Mouse (Mus musculus): ENCODE results near the gene Nmur1. TPM values are rescaled to one million over a fixed set of nuclear protein-coding genes. Genes with fewer than 3 reads are reported as not detected.
A peak's percentile ranks its signal among the peaks of the same experiment; 100 is the strongest.

Nmur1 gene
- polyA plus RNA-seq, 1 experiment from 2014 or later, result not detected

DNA sequence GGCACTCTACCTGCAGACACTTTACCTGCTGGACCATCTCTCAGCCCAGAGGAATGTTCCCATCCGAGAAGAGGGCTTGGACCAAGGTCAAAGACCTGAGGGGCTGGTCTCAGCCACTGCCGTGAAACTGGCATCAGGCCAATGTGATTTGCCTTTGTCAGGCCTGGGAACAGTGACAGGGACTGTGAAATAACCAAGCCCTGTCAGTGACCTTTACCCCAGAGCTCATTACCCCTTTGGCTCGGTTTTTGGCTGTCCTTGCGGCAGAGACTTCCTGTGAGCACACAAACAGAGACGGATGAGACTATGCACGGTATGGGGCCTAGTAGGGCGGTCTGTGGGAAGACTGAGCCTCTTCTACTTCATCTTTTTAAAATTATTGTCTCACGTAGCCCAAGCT, 19.1 kb downstream of the Nmur1 start:
- no peak overlapping the region for H3K27ac ChIP-seq (ENCODE audit: low read depth, low read length)
- 74% methylated on average over 8 of the region's 8 CpGs for WGBS
- H3K9me3 ChIP-seq (ENCODE audit: control insufficient read depth, low read length), result no peaks in the 10 kb centered on the region
- no peak overlapping the region for H3K9ac ChIP-seq (ENCODE audit: low read length)
- H3K4me2 ChIP-seq, result no peak overlapping the region
- H3K4me1 ChIP-seq (ENCODE audit: control insufficient read depth, insufficient read depth, low read length), result no peaks in the 10 kb centered on the region
- no peak for ATAC-seq (ENCODE audit: low FRiP score)
- no peak overlapping the region for H3K4me3 ChIP-seq (ENCODE audit: low read depth, low read length)
- no peaks in the 10 kb centered on the region for H3K36me3 ChIP-seq (ENCODE audit: control insufficient read depth, insufficient read depth, low read length)
- H3K27me3 ChIP-seq (ENCODE audit: control insufficient read depth, insufficient read depth, low read length), result no peaks in the 10 kb centered on the region
- DNase-seq (ENCODE audit: low spot score, missing footprints), result no peak

DNA sequence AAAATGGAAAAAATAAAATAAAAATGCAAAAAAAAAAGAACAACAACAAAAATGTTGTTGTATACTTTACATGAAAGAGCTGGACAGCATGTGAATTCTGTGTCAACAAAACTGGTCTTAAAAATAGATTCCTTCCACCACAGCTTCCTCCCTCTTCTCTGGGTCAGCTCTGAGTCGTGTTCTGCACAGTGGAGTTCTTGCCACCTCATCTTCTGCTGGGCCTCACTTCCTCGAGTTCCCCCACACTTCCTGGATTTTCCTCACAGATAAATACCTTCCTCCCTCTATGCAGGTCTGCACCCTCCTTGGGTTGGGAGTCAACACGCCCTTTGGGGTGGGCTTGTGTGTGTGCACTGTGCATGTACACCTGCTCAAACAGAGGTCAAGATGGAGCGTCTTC, 19.7 kb downstream of the Nmur1 start:
- no peaks in the 10 kb centered on the region for H3K36me3 ChIP-seq (ENCODE audit: control insufficient read depth, insufficient read depth, low read length)
- ATAC-seq (ENCODE audit: low FRiP score), result no peak
- no peak for DNase-seq (ENCODE audit: low spot score, missing footprints)
- H3K4me3 ChIP-seq (ENCODE audit: low read depth, low read length), result no peak overlapping the region
- WGBS, result 78% methylated on average over 4 of the region's 4 CpGs
- H3K4me1 ChIP-seq (ENCODE audit: control insufficient read depth, insufficient read depth, low read length), result no peaks in the 10 kb centered on the region
- H3K27ac ChIP-seq (ENCODE audit: low read depth, low read length), result no peak overlapping the region
- H3K4me2 ChIP-seq, result no peak overlapping the region
- H3K9me3 ChIP-seq (ENCODE audit: control insufficient read depth, low read length), result no peaks in the 10 kb centered on the region
- no peak overlapping the region for H3K9ac ChIP-seq (ENCODE audit: low read length)
- no peaks in the 10 kb centered on the region for H3K27me3 ChIP-seq (ENCODE audit: control insufficient read depth, insufficient read depth, low read length)

DNA sequence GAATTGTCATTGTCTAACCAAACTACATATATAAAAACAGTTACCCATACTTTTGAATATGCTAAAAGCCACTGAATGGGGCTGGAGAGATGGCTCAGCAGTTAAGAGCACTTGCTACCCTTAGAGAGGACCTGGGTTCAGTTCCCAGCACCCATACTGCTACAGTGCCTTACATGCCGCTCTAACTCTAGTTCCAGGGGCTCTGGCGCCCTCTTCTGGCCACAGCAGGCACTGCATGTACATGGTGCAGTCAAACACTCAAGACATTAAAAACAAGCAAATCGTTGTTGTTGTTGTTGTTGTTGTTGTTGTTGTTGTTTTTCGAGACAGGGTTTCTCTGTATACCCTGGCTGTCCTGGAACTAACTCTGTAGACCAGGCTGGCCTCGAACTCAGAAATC, 21.2 kb downstream of the Nmur1 start:
- H3K9me3 ChIP-seq (ENCODE audit: control insufficient read depth, low read length), result no peaks in the 10 kb centered on the region
- no peak for ATAC-seq (ENCODE audit: low FRiP score)
- no peaks in the 10 kb centered on the region for H3K27me3 ChIP-seq (ENCODE audit: control insufficient read depth, insufficient read depth, low read length)
- H3K27ac ChIP-seq (ENCODE audit: low read depth, low read length), result no peak overlapping the region
- no peak overlapping the region for H3K4me3 ChIP-seq (ENCODE audit: low read depth, low read length)
- no peaks in the 10 kb centered on the region for H3K4me1 ChIP-seq (ENCODE audit: control insufficient read depth, insufficient read depth, low read length)
- H3K9ac ChIP-seq (ENCODE audit: low read length), result no peak overlapping the region
- DNase-seq (ENCODE audit: low spot score, missing footprints), result no peak
- H3K4me2 ChIP-seq, result no peak overlapping the region
- 55% methylated on average over 5 of the region's 5 CpGs for WGBS
- H3K36me3 ChIP-seq (ENCODE audit: control insufficient read depth, insufficient read depth, low read length), result no peaks in the 10 kb centered on the region

- DNase-seq (ENCODE audit: low spot score, missing footprints), result no peak
- H3K27me3 ChIP-seq (ENCODE audit: control insufficient read depth, insufficient read depth, low read length), result no peaks in the 10 kb centered on the region
- 79% methylated on average over 8 of the region's 8 CpGs for WGBS
- H3K9me3 ChIP-seq (ENCODE audit: control insufficient read depth, low read length), result no peaks in the 10 kb centered on the region
- no peaks in the 10 kb centered on the region for H3K4me1 ChIP-seq (ENCODE audit: control insufficient read depth, insufficient read depth, low read length)
- no peak overlapping the region for H3K9ac ChIP-seq (ENCODE audit: low read length)
- no peaks in the 10 kb centered on the region for H3K36me3 ChIP-seq (ENCODE audit: control insufficient read depth, insufficient read depth, low read length)
- no peak for ATAC-seq (ENCODE audit: low FRiP score)
- no peak overlapping the region for H3K4me3 ChIP-seq (ENCODE audit: low read depth, low read length)
- H3K4me2 ChIP-seq, result no peak overlapping the region
- no peak overlapping the region for H3K27ac ChIP-seq (ENCODE audit: low read depth, low read length)
Observed at GRCm38 (mm10) chr1:86400096-86400754, 25.8 kb downstream of the Nmur1 start.

DNA sequence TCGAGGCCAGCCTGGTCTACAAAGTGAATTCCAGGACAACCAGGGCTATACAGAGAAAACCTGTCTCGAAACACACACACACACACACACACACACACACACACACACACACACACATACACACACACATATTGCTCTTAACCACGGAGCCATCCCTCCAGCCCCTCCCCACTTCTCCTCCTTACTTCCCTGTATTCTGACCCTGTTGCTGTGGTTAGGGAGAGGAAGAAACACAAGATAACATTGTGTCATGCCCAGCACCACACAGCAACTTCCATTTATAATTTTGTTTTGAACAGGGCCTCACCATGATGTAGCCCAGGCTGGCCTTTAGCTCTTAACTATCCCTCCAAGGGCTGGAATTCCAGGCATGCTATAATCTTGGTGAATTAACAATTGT, 26.7 kb downstream of the Nmur1 start:
- Histone ChIP-seq H3K27me3 (ENCODE audit: control insufficient read depth, insufficient read depth, low read length) (no peaks in the 10 kb centered on the region), H3K9me3 (ENCODE audit: control insufficient read depth, low read length) (no peaks in the 10 kb centered on the region), H3K36me3 (ENCODE audit: control insufficient read depth, insufficient read depth, low read length) (no peaks in the 10 kb centered on the region), H3K27ac (ENCODE audit: low read depth, low read length) (no peak overlapping the region), H3K4me3 (ENCODE audit: low read depth, low read length) (no peak overlapping the region), H3K4me1 (ENCODE audit: control insufficient read depth, insufficient read depth, low read length) (no peaks in the 10 kb centered on the region), H3K4me2 (no peak overlapping the region), H3K9ac (ENCODE audit: low read length) (no peak overlapping the region)
- no peak for ATAC-seq (ENCODE audit: low FRiP score)
- 86% methylated on average over 3 of the region's 3 CpGs for WGBS
- no peak for DNase-seq (ENCODE audit: low spot score, missing footprints)

DNA sequence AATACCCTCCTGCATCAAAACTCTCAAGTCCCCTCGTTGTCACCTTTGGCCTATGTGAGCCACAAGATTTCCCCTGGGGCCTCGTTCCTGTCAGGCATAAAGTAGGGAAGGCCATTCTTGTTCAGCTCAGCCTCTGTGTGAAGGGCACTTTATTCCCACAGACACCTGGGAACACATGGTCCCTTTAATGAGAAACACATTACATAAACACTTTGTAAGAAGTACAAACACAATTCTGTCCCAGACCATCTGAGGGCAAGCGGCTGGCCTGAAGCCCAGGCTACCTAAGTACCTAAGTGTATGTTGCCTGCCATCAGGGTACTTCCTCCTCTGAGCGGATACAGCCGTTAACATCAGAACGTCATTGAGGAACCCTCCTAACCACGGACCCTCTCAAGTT, 27.8 kb downstream of the Nmur1 start:
- no peak for DNase-seq (ENCODE audit: low spot score, missing footprints)

DNA sequence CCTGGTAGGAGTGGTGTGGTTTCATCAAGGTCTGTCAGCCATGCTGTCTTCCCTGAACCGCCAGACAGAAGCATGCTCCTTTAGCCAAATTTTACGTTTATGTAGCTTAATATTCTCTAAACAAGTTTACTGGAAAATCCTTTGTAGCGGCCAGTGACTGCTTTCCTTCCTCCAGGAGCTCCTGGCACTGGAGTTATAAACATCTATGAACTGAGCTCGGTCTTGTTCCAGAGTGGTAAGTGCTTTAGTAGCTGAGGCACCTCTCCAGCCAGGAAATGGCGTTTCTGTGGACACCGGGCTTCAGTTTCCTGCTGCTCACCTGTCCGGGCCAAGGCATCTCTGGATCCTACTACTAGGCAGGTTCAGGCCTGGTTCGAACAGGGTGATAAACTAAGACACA, 28.4 kb downstream of the Nmur1 start:
- Histone ChIP-seq H3K9me3 (ENCODE audit: control insufficient read depth, low read length) (no peaks in the 10 kb centered on the region), H3K27me3 (ENCODE audit: control insufficient read depth, insufficient read depth, low read length) (no peaks in the 10 kb centered on the region), H3K4me3 (ENCODE audit: low read depth, low read length) (no peak overlapping the region), H3K36me3 (ENCODE audit: control insufficient read depth, insufficient read depth, low read length) (no peaks in the 10 kb centered on the region), H3K4me2 (no peak overlapping the region), H3K9ac (ENCODE audit: low read length) (no peak overlapping the region), H3K27ac (ENCODE audit: low read depth, low read length) (0 out of 2 replicates have a peak overlapping the region, but pooled peaks have one; percentile 6), H3K4me1 (ENCODE audit: control insufficient read depth, insufficient read depth, low read length) (no peaks in the 10 kb centered on the region)
- no peak for DNase-seq (ENCODE audit: low spot score, missing footprints)
- WGBS, result 85% methylated on average over 8 of the region's 8 CpGs
- ATAC-seq (ENCODE audit: low FRiP score), result no peak

More for the DNA sequence above, 27.8 kb downstream of the Nmur1 start:
- Histone ChIP-seq H3K36me3 (ENCODE audit: control insufficient read depth, insufficient read depth, low read length) (no peaks in the 10 kb centered on the region), H3K4me2 (no peak overlapping the region), H3K4me3 (ENCODE audit: low read depth, low read length) (no peak overlapping the region), H3K27ac (ENCODE audit: low read depth, low read length) (no peak overlapping the region), H3K27me3 (ENCODE audit: control insufficient read depth, insufficient read depth, low read length) (no peaks in the 10 kb centered on the region), H3K9me3 (ENCODE audit: control insufficient read depth, low read length) (no peaks in the 10 kb centered on the region), H3K4me1 (ENCODE audit: control insufficient read depth, insufficient read depth, low read length) (no peaks in the 10 kb centered on the region), H3K9ac (ENCODE audit: low read length) (no peak overlapping the region)
- ATAC-seq (ENCODE audit: low FRiP score), result no peak
- WGBS, result 66% methylated on average over 7 of the region's 7 CpGs

DNA sequence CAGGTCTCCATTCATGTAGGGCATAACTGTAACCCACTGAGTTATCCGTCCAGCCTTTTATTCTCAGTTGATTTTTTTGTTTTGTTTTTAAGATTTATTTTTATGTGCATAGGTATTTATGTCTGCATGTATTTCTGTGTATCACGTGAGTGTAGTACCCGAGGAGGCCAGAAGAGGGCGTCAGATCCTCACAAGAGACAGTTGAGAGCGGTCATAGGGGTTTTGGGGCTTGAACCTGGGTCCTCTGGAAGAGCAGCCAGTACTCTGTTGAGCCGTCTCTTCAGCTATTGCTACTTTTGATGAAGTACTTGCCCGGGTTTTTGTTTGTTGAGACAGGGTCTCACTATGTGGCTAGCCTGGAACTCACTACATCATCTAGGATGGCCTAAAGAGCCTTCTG, 30.1 kb downstream of the Nmur1 start:
- Histone ChIP-seq H3K27ac (ENCODE audit: low read depth, low read length) (no peak overlapping the region), H3K36me3 (ENCODE audit: control insufficient read depth, insufficient read depth, low read length) (no peaks in the 10 kb centered on the region), H3K27me3 (ENCODE audit: control insufficient read depth, insufficient read depth, low read length) (no peaks in the 10 kb centered on the region), H3K9me3 (ENCODE audit: control insufficient read depth, low read length) (no peaks in the 10 kb centered on the region), H3K4me2 (no peak overlapping the region), H3K4me3 (ENCODE audit: low read depth, low read length) (no peak overlapping the region), H3K9ac (ENCODE audit: low read length) (no peak overlapping the region), H3K4me1 (ENCODE audit: control insufficient read depth, insufficient read depth, low read length) (no peaks in the 10 kb centered on the region)
- no peak for ATAC-seq (ENCODE audit: low FRiP score)
- 74% methylated on average over 7 of the region's 7 CpGs for WGBS
- DNase-seq (ENCODE audit: low spot score, missing footprints), result no peak

DNA sequence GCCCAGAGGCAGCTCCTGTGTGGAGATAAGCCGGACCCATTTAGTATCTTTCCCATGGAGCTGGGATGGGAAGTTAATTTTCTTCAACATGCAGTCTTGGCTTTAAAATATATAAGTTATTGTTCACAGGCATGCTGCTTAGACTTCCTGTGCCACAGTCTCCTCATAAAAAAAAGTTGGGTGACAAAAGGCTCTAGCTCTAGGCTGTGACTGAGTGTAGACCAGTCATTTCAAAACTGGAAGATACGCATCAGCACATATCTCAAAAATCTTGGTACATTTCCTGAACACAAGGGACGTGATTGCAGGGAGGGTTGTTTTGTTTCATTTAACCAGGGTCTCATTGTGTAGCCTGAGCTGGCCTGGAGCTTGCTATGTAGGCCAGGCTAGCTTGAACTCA, 31.8 kb downstream of the Nmur1 start:
- WGBS, result 87% methylated on average over 3 of the region's 3 CpGs
- no peaks in the 10 kb centered on the region for H3K27me3 ChIP-seq (ENCODE audit: control insufficient read depth, insufficient read depth, low read length)
- H3K27ac ChIP-seq (ENCODE audit: low read depth, low read length), result no peak overlapping the region
- no peak overlapping the region for H3K9ac ChIP-seq (ENCODE audit: low read length)
- no peaks in the 10 kb centered on the region for H3K9me3 ChIP-seq (ENCODE audit: control insufficient read depth, low read length)
- ATAC-seq (ENCODE audit: low FRiP score) (no peak), DNase-seq (ENCODE audit: low spot score, missing footprints) (no peak)
- no peak overlapping the region for H3K4me3 ChIP-seq (ENCODE audit: low read depth, low read length)
- H3K4me2 ChIP-seq, result no peak overlapping the region
- no peaks in the 10 kb centered on the region for H3K4me1 ChIP-seq (ENCODE audit: control insufficient read depth, insufficient read depth, low read length)
- no peaks in the 10 kb centered on the region for H3K36me3 ChIP-seq (ENCODE audit: control insufficient read depth, insufficient read depth, low read length)
